Mouse (Mus musculus): Measurements from ENCODE around the gene Pde8b. TPM values are rescaled to one million over a fixed set of nuclear protein-coding genes. Genes with fewer than 3 reads are reported as not detected.
"Not testable (repeated sequence)": the region's sequence is repeated elsewhere in the genome, so short reads cannot be mapped to it uniquely, and the experiment has no call there.

Pde8b gene
- polyA plus RNA-seq, 1 experiment from 2014 or later = 6.2 TPM

DNA sequence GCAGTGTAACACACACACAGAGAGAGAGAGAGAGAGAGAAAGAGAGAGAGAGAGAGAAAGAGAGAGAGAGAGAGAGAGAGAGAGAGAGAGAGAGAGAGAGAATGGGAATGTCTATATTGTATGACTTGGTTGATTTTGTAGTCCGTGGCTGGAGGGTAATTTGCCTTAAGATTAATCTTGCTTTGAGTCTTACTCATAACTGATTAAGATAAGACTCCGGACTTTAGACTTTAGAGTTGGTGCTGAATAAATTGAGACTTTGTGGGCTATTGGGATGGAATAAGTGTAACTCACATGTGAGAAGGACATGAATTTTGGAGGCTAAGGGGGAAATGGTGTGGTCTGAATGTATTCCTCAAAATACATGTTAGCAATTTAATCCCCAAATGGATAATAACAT is 7.1 kb downstream of the Pde8b start:
- Histone ChIP-seq H3K4me1 (replicated peaks) (no peaks in the 10 kb centered on the region), H3K9me3 (no peaks in the 10 kb centered on the region), H3K4me2 (no peak overlapping the region), H3K9ac (no peak overlapping the region), H3K27ac (no peak overlapping the region), H3K36me3 (no peaks in the 10 kb centered on the region), H3K4me3 (no peak overlapping the region), H3K27me3 (0 out of 2 replicates have a peak, but pooled peaks cover under 1% of the 10 kb centered on the region)
- WGBS = 92% methylated on average over 2 of the region's 2 CpGs
- ATAC-seq (ENCODE audit: low FRiP score) = no peak

DNA sequence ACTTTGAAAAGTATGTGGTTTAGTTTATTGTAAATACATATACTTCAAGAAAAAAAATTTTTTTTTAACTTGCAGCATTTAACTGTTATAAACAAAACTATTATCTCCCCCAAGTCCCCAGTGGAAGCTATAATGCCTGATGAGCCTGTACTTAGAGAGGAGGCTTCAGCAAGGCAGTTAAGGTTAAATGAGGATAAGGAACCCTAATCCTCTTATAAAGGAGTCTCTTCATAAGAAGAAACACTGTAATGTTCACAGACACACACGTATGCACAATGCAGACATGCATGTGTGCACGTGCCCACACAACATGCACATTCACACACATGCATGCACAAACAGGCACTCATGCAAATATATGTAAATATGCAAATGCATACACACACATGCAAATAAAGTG is 12.6 kb downstream of the Pde8b start:
- Histone ChIP-seq H3K36me3 (no peaks in the 10 kb centered on the region), H3K4me1 (replicated peaks) (no peaks in the 10 kb centered on the region), H3K27ac (no peak overlapping the region), H3K4me3 (no peak overlapping the region), H3K27me3 (no peaks in the 10 kb centered on the region), H3K4me2 (no peak overlapping the region), H3K9me3 (no peaks in the 10 kb centered on the region), H3K9ac (no peak overlapping the region)
- 88% methylated on average over 2 of the region's 2 CpGs for WGBS
- ATAC-seq (ENCODE audit: low FRiP score) = no peak

DNA sequence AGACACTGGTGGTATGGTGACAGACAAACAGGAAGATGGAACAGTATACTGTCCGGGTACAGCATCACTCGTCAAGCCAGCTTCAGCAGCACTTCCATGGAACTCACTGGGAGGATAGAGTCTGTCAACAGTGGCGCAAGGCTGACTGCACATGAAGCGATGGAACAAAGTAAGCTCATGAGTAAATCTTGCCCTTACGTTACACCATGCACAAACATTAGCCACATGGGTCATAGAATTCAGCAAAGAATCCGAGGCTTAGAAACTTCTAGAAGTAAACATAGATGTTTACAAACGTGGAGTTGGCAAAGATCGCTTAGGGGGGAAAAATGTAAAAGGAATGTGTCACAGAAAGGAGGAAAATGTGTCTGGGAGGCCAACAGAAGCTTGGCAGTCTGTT is 14.9 kb downstream of the Pde8b start:
- ATAC-seq (ENCODE audit: low FRiP score) = no peak
- Histone ChIP-seq H3K27me3 (no peaks in the 10 kb centered on the region), H3K4me2 (no peak overlapping the region), H3K4me1 (replicated peaks) (no peaks in the 10 kb centered on the region), H3K27ac (no peak overlapping the region), H3K4me3 (no peak overlapping the region), H3K9ac (no peak overlapping the region), H3K36me3 (no peaks in the 10 kb centered on the region), H3K9me3 (no peaks in the 10 kb centered on the region)
- 87% methylated on average over 8 of the region's 8 CpGs for WGBS

DNA sequence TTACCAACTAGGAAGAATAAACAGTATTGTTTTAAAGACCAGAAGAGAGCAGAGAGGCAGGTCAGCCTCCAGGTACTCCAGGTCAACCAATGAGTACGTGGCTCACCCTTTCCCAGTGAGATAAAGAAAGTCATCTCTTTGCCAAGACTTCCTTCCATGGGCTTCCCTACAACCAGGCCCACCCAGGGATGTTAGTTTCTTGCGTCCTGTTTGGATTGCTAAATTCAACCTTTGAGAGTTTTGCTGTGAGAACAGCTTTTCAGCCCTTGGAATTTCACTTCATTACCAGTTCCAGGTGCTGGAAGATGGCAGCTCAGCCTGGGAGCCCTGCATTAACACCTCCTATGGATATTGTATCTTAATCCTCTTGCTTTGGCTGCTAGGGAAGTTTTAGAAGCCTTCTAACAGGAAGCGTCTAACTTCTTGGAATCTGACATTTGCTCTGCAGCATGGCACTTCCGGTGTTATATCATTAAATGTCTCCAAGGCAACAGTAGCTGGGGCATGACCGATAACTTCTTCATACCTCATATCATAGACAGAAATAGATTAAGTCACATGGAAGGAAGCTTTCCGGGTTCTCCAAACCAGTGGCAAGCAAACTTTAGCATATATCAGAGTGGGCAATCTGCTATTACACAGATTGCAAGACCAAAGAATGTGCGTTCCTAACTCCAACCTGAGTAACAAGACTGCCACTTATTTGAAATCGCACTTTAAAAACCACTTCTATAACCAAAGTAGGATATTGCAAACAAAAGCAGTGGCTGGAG is 18.6 kb downstream of the Pde8b start:
- Histone ChIP-seq H3K9me3 (no peaks in the 10 kb centered on the region), H3K36me3 (no peaks in the 10 kb centered on the region), H3K4me1 (replicated peaks) (no peaks in the 10 kb centered on the region), H3K27ac (no peak overlapping the region), H3K4me3 (no peak overlapping the region), H3K4me2 (no peak overlapping the region), H3K9ac (no peak overlapping the region), H3K27me3 (no peaks in the 10 kb centered on the region)
- 88% methylated on average over 8 of the region's 8 CpGs for WGBS
- ATAC-seq (ENCODE audit: low FRiP score) = no peak

DNA sequence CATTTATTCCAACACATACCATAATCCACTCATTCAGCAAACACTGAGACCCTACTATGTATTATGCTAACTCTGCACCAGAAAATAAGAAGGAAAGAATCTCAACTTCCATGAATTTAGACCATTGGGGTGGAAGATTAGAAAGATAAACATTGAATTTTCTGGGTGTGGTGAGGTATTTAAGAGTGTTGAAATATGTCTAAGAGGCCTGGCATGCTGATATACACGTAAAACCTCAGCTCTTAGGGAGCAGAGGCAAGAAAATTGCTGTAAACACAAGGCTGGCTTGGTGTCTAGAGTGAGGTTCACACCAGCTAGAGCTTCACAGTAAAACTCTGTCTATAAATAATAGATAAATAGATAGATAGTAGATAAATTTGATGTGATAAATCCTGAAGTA is 19.8 kb downstream of the Pde8b start:
- Histone ChIP-seq H3K4me1 (replicated peaks) (no peaks in the 10 kb centered on the region), H3K9ac (no peak overlapping the region), H3K27ac (no peak overlapping the region), H3K4me2 (no peak overlapping the region), H3K27me3 (no peaks in the 10 kb centered on the region), H3K9me3 (no peaks in the 10 kb centered on the region), H3K4me3 (no peak overlapping the region), H3K36me3 (no peaks in the 10 kb centered on the region)
- WGBS = 83% methylated on average over 1 of the region's 1 CpGs
- no peak for ATAC-seq (ENCODE audit: low FRiP score)

DNA sequence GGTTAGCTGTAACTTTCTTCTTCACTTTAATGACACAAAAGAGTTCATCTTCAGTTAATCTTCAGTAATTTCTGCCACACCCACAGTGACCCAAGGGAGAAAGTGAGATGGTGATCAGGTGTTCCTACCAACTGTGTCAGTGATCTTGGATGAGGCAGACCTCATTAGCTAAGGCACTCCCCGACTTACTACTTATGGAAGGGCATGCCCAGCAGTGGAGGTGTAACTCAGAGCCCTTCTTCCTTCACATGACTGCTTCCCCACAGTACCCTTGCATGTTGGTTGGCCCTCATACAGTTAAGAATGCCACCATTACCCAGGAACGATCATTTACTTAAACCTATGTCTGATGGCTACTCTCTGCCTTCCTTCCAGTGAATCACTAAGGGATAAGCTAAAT is 25.6 kb downstream of the Pde8b start:
- no peak overlapping the region for H3K4me2 ChIP-seq
- no peaks in the 10 kb centered on the region for H3K9me3 ChIP-seq
- peaks cover 17% of the 10 kb centered on the region for H3K4me1 ChIP-seq (replicated peaks)
- no peak overlapping the region for H3K4me3 ChIP-seq
- WGBS = 94% methylated on average over 2 of the region's 2 CpGs
- no peak overlapping the region for H3K27ac ChIP-seq
- no peaks in the 10 kb centered on the region for H3K36me3 ChIP-seq
- H3K27me3 ChIP-seq = peaks cover 28% of the 10 kb centered on the region
- no peak for ATAC-seq (ENCODE audit: low FRiP score)
- H3K9ac ChIP-seq = no peak overlapping the region

DNA sequence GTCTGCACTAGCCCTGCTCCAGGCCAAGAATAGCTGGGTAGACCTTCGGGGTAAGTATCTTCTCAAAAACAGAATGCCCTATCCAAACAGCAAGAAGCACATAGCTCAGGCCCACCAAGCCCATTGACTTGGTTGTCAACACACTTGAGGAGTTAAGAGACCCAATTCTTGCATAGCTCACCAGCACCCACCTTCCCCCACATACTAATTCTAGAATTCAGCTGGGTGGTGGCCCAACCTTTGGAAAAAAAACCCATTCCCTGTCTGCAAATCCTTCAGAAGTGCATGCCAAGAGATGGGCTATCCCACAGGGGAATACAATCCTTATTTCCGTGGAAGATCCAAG is 26.7 kb downstream of the Pde8b start:
- H3K36me3 ChIP-seq = no peaks in the 10 kb centered on the region
- H3K4me1 ChIP-seq (replicated peaks) = peaks cover 17% of the 10 kb centered on the region
- no peaks in the 10 kb centered on the region for H3K9me3 ChIP-seq
- peak overlapping the region; percentile 97 for H3K4me2 ChIP-seq
- 63% methylated on average over 2 of the region's 2 CpGs for WGBS
- H3K9ac ChIP-seq = no peak overlapping the region; the same call in 1 of the 2 replicates
- H3K4me3 ChIP-seq = peak overlapping the region; percentile 80
- no peak overlapping the region for H3K27ac ChIP-seq
- 0 out of 2 replicates have a peak, but pooled peaks have one; percentile 38 for ATAC-seq (ENCODE audit: low FRiP score)
- H3K27me3 ChIP-seq = peaks cover 28% of the 10 kb centered on the region

DNA sequence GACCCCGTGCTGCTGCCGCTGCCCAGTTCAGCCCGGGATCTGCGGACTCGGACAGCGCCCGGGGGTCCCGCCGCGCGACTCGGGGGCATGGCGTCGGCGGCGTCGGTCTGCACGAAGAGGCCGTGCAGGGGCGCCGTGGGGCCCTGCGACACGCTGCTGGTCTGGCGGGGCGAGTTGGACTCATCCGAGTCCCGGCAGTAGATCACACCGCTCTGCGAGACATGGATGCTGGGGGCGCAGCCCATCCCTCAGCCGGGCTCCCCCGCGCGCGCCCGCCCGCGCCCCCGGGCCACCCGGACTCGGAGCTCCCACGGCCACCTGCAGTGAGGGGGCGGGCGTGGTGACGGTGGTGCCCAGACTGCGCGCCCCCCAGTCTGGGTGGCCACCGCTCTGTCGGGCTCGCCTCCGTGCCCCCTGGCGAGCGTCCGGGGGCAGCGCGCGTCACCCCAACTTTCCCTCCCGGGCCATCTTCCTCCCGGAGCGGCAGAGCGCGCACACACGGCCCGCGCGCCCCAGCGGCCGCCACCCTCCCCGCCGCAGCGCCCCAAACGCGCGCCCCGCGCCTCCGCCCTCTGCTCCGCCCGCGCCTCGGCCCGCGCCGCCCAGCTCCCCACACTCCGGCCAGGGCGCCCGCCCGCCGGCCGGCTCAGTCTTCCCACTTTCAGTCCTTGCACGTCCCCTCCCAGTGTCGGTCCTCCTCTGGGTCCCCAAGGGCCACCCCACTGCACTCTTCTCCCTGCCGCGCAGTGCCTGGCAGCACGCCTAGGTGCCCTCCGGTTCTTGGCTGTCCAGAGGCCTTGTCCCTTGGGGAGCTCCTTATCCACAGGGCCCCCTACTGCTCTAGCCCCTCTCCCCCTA is 27.3 kb downstream of the Pde8b start:
- H3K9me3 ChIP-seq = no peaks in the 10 kb centered on the region
- H3K4me2 ChIP-seq = peak overlapping the region; percentile 97
- H3K4me3 ChIP-seq = peak overlapping the region; percentile 80
- peaks cover 28% of the 10 kb centered on the region for H3K27me3 ChIP-seq
- peak; percentile 71 for ATAC-seq (ENCODE audit: low FRiP score)
- H3K27ac ChIP-seq = no peak overlapping the region
- peak overlapping the region; percentile 80 for H3K9ac ChIP-seq
- H3K4me1 ChIP-seq (replicated peaks) = peaks cover 17% of the 10 kb centered on the region
- H3K36me3 ChIP-seq = no peaks in the 10 kb centered on the region
- WGBS = 1% methylated on average over 79 of the region's 96 CpGs

DNA sequence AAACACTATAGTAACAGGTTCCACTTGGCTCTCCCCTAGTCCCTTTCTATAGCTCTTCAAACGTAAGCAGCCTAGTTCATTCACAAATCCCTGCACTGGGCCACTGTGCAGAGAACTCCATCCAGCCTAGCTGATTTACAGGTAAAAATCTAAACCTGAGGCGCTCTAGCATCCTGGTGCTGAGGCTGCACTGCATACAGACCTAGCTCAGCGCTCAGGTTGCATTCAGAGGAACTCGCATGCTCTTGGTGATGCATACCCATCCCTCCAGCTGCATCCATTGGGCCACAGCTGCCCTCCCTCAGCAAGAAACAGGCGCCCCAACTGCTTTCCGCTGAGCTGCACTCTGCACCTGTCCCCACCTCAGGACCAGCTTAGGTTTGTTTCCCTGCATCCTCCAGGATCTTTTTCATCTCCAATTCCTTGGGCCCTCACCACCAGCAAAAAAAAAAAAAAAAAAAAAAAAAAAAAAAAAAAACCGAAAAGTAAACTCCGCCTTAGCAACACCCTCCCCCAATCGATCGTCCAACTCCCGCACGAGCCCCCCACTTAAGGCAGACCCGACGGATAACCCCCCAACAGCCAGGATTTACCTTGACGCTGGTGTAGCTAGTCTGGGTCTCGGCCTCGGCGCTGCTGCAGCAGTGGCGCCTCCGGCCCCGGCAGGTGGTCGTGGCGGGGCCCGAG is 28.1 kb downstream of the Pde8b start:
- Histone ChIP-seq H3K27ac (no peak overlapping the region), H3K4me2 (peak overlapping the region; percentile 97), H3K36me3 (no peaks in the 10 kb centered on the region), H3K4me3 (peak overlapping the region; percentile 80), H3K27me3 (peaks cover 29% of the 10 kb centered on the region), H3K4me1 (replicated peaks) (peaks cover 17% of the 10 kb centered on the region), H3K9ac (peak overlapping the region; percentile 80), H3K9me3 (no peaks in the 10 kb centered on the region)
- 0 out of 2 replicates have a peak, but pooled peaks have one; percentile 15 for ATAC-seq (ENCODE audit: low FRiP score)
- 2% methylated on average over 24 of the region's 24 CpGs for WGBS

DNA sequence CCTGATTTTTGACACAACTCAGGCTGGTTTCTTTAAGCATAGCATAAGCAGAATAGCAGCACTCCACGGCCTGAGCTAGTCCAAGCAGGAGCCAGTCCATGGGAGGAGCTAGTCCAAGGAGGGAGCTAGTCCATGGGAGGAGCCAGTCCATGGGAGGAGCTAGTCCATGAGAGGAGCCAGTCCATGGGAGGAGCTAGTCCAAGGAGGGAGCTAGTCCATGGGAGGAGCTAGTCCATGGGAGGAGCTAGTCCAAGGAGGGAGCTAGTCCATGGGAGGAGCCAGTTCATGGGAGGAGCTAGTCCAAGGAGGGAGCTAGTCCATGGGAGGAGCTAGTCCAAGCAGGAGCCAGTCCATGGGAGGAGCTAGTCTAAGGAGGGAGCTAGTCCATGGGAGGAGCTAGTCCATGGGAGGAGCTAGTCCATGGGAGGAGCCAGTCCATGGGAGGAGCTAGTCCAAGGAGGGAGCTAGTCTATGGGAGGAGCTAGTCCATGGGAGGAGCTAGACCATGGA is 34.4 kb downstream of the Pde8b start:
- not testable (repeated sequence) for H3K27me3 ChIP-seq; H3K9me3 ChIP-seq; H3K27ac ChIP-seq; H3K9ac ChIP-seq; ATAC-seq (ENCODE audit: low FRiP score); H3K4me1 ChIP-seq (replicated peaks); H3K4me2 ChIP-seq; H3K36me3 ChIP-seq; H3K4me3 ChIP-seq
- WGBS = 40% methylated on average over 1 of the region's 1 CpGs

DNA sequence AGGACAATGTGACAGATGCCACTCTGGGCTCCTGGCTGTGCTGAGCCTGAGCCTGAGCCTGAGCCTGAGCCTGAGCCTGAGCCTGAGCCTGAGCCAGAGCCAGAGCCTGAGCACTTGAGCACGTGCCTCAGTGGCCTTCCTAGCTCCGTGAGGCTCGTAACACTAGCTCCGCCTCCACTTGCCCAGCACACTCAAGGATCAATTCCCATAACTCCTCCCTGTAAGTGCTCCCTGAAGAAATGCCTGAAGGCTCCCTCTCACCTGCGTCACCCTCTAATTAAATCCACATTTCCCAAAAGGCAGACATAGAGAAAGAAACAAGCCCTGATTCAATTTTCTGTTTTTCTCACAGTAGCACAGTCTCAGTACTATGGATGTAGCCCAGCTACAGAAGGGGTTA is 37.8 kb downstream of the Pde8b start:
- H3K27ac ChIP-seq = no peak overlapping the region
- WGBS = 70% methylated on average over 5 of the region's 5 CpGs
- 0 out of 2 replicates have a peak, but pooled peaks cover 4% of the 10 kb centered on the region for H3K27me3 ChIP-seq
- no peak overlapping the region for H3K4me2 ChIP-seq
- no peaks in the 10 kb centered on the region for H3K9me3 ChIP-seq
- H3K9ac ChIP-seq = no peak overlapping the region
- ATAC-seq (ENCODE audit: low FRiP score) = no peak
- no peak overlapping the region for H3K4me3 ChIP-seq
- H3K36me3 ChIP-seq = no peaks in the 10 kb centered on the region
- H3K4me1 ChIP-seq (replicated peaks) = no peaks in the 10 kb centered on the region

DNA sequence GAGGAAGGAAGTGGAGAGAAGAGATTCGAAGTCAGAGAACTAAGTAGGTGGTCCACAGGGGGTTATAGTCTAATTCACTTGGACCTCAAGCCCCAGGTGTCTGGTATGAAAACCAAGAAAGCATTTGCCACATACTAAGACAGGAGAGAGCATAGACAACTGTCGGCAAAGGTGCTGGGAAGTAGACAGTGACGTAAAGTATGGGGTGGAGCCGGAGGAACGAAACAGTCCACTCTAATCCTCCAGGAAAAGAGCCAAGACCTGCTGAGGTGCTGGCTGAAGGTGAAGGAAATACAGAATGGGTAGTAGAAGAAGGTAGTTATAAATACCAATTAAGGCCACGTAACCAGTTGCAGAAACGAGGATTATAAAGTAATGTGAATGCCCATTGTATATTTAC is 42.8 kb downstream of the Pde8b start:
- not testable (repeated sequence) for H3K36me3 ChIP-seq; H3K4me2 ChIP-seq; ATAC-seq (ENCODE audit: low FRiP score); H3K9me3 ChIP-seq; H3K27me3 ChIP-seq; H3K9ac ChIP-seq; H3K27ac ChIP-seq; H3K4me1 ChIP-seq (replicated peaks); H3K4me3 ChIP-seq
- 87% methylated on average over 7 of the region's 7 CpGs for WGBS
